Mouse (Mus musculus) adrenal gland, postnatal 10 days (tissue): ENCODE data around the gene Zbtb34. TPM values are rescaled to one million over a fixed set of nuclear protein-coding genes. Genes with fewer than 3 reads are reported as not detected.

ENCODE experiments used
- microRNA-seq: library from miRNA; unstranded; fragments of <30 nt; microRNA quantifications from one replicate; pipeline ENCODE4 v1.2.0, GENCODE M21; 2021
- total RNA-seq, 2 experiments: library from RNA; stranded (reverse); gene quantifications; 2 replicates each; pipeline ENCODE4 v1.2.3; 2021

Gene Zbtb34
- total RNA-seq, 2 experiments from 2014 or later, result 20.0 to 21.5 TPM

Small RNAs within 50 kb of the gene (microRNA-seq; reads per million reads assigned to microRNA genes)
- gene Gm25998, result not detected

Other genes starting within 250 kb of the Zbtb34 start
- gene Angptl2, start 215.3 kb downstream of the Zbtb34 start, total RNA-seq, result 10 to 100 TPM; 51.9 to 66.1 TPM
- 1 to 10 TPM; 4.2 to 6.3 TPM for gene Ralgps1, start 59.8 kb downstream of the Zbtb34 start, total RNA-seq
- 10 to 100 TPM; 21.9 to 26.7 TPM for gene Zbtb43, start 37.2 kb upstream of the Zbtb34 start, total RNA-seq
- under 1 TPM in 1 of 2 experiments, not detected in 1; 0.09 TPM for gene Lmx1b, start 209.2 kb upstream of the Zbtb34 start, total RNA-seq